Mouse (Mus musculus) stomach, postnatal 0 days (tissue): ENCODE measurements around the gene Afap1l2.
A peak's percentile ranks its signal among the peaks of the same experiment; 100 is the strongest.

Experiments
- CTCF ChIP-seq: IDR thresholded peaks from 2 replicates; pipeline ENCODE4 v1.5.1; 2016; ENCODE audit warnings: antibody characterized with exemption, low read depth, mild to moderate bottlenecking, moderate library complexity
- EP300 ChIP-seq: optimal IDR thresholded peaks from 2 replicates; pipeline ENCODE3; 2016; ENCODE audit warnings: antibody characterized with exemption

DNA sequence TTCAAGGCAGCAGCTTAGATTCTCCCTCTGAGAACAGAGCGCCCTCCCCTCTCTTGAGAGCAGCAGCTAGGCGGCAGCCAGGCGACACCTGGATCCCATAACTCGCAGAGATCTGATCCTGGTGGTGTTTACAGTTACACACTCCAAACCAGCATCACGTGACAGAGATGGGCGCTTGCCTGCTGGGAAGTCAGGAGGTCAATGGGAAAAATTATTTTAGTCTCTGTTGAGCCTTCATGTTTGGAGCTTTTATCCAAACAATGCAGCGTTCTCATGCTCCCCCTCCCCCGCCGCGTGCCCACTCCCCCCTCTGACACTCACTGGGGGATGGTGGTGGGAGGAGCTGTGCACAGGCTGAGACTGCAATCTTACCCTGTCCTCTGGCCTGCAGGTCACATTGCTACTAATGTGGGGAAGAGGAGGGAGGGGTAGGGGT, 10.8 kb downstream of the Afap1l2 start:
- TF ChIP-seq EP300 (no peak), CTCF (peak; percentile 56)
